Mouse (Mus musculus) brain, embryonic 14.5 days (tissue): ENCODE measurements around the gene Gpld1.

ENCODE experiments used
- CTCF ChIP-seq: fragments of 200-500 bp; IDR thresholded peaks from 2 replicates; pipeline ENCODE4 v1.5.1; 2012; ENCODE audit warnings: inconsistent platforms, mild to moderate bottlenecking, moderate library complexity, borderline replicate concordance; ENCODE audit not compliant: insufficient read depth, insufficient read length; ENCODE audit errors: extremely low read depth
- POLR2A ChIP-seq: fragments of 200-500 bp; IDR thresholded peaks from 2 replicates; pipeline ENCODE4 v1.6.1; 2012; ENCODE audit warnings: mild to moderate bottlenecking, inconsistent platforms, borderline replicate concordance; ENCODE audit not compliant: poor library complexity, insufficient read depth, insufficient read length, severe bottlenecking; ENCODE audit errors: extremely low read depth

DNA sequence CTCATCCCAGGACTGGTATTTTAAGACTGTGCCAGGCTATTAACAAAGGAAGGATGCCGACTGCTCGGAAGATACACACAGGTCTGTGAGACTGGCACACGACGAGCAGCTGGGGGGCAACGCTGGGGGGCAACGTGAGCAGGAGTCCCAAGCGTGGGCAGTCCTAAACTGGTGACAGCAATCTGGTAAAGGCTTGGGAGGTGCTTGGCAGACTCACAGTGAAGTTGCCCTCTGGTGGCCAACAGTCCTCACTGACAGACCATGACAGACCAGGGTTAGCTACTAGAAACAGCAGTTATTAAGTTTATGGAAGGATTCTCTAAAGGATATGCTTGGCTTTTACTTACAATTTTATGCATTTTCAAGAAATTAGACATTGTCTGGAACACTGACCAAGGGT lies 45.4 kb downstream of the Gpld1 start:
- peak; percentile 77 for TF ChIP-seq CTCF
- no peak for TF ChIP-seq POLR2A
